Mouse (Mus musculus) fat pad, adult 2 months (tissue): ENCODE data around the gene Ago1.

Experiments used
- DNase-seq: peaks from one replicate; pipeline ENCODE4 v3.0.0-alpha.2; 2011; ENCODE audit warnings: low read depth, low spot score; ENCODE audit errors: extremely low read depth

Ago1 gene

GRCm38 (mm10) chr4:126423866-126424265, 44.5 kb downstream of the Ago1 start:
- no peak for DNase-seq

GRCm38 (mm10) chr4:126415707-126416106, 52.7 kb downstream of the Ago1 start:
- DNase-seq = no peak

GRCm38 (mm10) chr4:126412526-126412925, 55.9 kb downstream of the Ago1 start:
- no peak for DNase-seq
